ENCODE assay signal across 23 mouse cellular contexts in genomic region chr17:87132258-87132657, GRCm38 (mm10). TPM values are rescaled to one million over a fixed set of nuclear protein-coding genes. Genes with fewer than 3 reads are reported as not detected.
DNase-seq lines count a peak whose midpoint lies in the region; ATAC-seq lines count a peak whose summit lies in the region.
"Had no signal": no experiment of that assay in that cellular context is flagged by ENCODE, and none has a peak within 500 bp of the region (broad histone marks: within the 10 kb centered on the region; RNA-seq: fewer than 3 reads in every experiment).

No protein-coding gene starts in this region.

- peak; percentile 67 for DNase-seq in retina, postnatal 1 day
- no peak for DNase-seq in retina, embryonic 14.5 days (ENCODE audit: low spot score)
- DNase-seq in liver, embryonic 11.5 days (ENCODE audit: low spot score) = no peak
- DNase-seq in heart, adult 8-10 months (ENCODE audit: low spot score) = no peak
- DNase-seq: adrenal gland, postnatal 36 days; cerebellum, adult 11 months; cerebellum, adult 8-10 months; cerebellum, postnatal 14 days; embryo, embryonic 11 days; gastrocnemius, postnatal 14 days; heart, adult 2 months; kidney, adult 11 months had no signal

- no peak overlapping the region for H3K4me2 ChIP-seq in hindbrain, embryonic 15.5 days
- H3K4me2 ChIP-seq in hindbrain, embryonic 12.5 days (replicated peaks) = no peak overlapping the region
- no peak overlapping the region for H3K4me2 ChIP-seq in forebrain, embryonic 12.5 days
- H3K4me2 ChIP-seq in forebrain, embryonic 16.5 days (ENCODE audit: low read length) = no peak overlapping the region
- no peak overlapping the region for H3K4me2 ChIP-seq in liver, embryonic 11.5 days
- H3K4me2 ChIP-seq: embryonic facial prominence, embryonic 13.5 days; heart, embryonic 12.5 days had no signal

- ATAC-seq in hindbrain, embryonic 15.5 days (ENCODE audit: low FRiP score, low read depth) = peak; percentile 42; the same call in 1 of the 2 replicates
- no peak for ATAC-seq in hindbrain, embryonic 12.5 days (ENCODE audit: low FRiP score)
- ATAC-seq in forebrain, embryonic 12.5 days (ENCODE audit: low FRiP score) = peak; percentile 67; the same call in 1 of the 2 replicates
- peak; percentile 69; the same call in 1 of the 2 replicates for ATAC-seq in forebrain, embryonic 16.5 days
- ATAC-seq in liver, embryonic 11.5 days (replicated peaks; ENCODE audit: low FRiP score) = no peak
- ATAC-seq: activated CD4-positive, CD25-positive, alpha-beta regulatory T cell, adult 4 months; hindbrain, embryonic 16.5 days; Patski had no signal

- 69% methylated on average over 4 of the region's 4 CpGs for WGBS in hindbrain, embryonic 15.5 days
- 81% methylated on average over 4 of the region's 4 CpGs for WGBS in hindbrain, embryonic 12.5 days
- WGBS in forebrain, embryonic 12.5 days = 58% methylated on average over 4 of the region's 4 CpGs
- 40% methylated on average over 4 of the region's 4 CpGs for WGBS in forebrain, embryonic 16.5 days
- WGBS in liver, embryonic 11.5 days = 79% methylated on average over 4 of the region's 4 CpGs

- H3K4me1 ChIP-seq in hindbrain, embryonic 15.5 days (replicated peaks) = no peaks in the 10 kb centered on the region
- H3K4me1 ChIP-seq in hindbrain, embryonic 12.5 days = peaks cover 2% of the 10 kb centered on the region; the same call in 1 of the 2 replicates
- peaks cover 3% of the 10 kb centered on the region; the same call in 1 of the 2 replicates for H3K4me1 ChIP-seq in forebrain, embryonic 12.5 days
- H3K4me1 ChIP-seq in forebrain, embryonic 16.5 days (replicated peaks; ENCODE audit: control insufficient read depth, insufficient read depth, low read length) = peaks cover 4% of the 10 kb centered on the region; the same call in 1 of the 2 replicates
- H3K4me1 ChIP-seq in liver, embryonic 11.5 days (replicated peaks; ENCODE audit: control insufficient read depth, insufficient read depth, low read length) = no peaks in the 10 kb centered on the region
- H3K4me1 ChIP-seq: hindbrain, embryonic 10.5 days had no signal

- no peak overlapping the region for H3K4me3 ChIP-seq in hindbrain, embryonic 15.5 days
- no peak overlapping the region for H3K4me3 ChIP-seq in hindbrain, embryonic 12.5 days
- H3K4me3 ChIP-seq in forebrain, embryonic 12.5 days (replicated peaks) = no peak overlapping the region
- H3K4me3 ChIP-seq in forebrain, embryonic 16.5 days (replicated peaks; ENCODE audit: low read length) = no peak overlapping the region
- no peak overlapping the region for H3K4me3 ChIP-seq in liver, embryonic 11.5 days (ENCODE audit: low read depth, low read length)
- H3K4me3 ChIP-seq: embryonic facial prominence, embryonic 13.5 days; heart, adult 2 months; heart, embryonic 12.5 days; hindbrain, embryonic 10.5 days had no signal

- H3K9me3 ChIP-seq in hindbrain, embryonic 15.5 days = no peaks in the 10 kb centered on the region
- no peaks in the 10 kb centered on the region for H3K9me3 ChIP-seq in hindbrain, embryonic 12.5 days (replicated peaks)
- no peaks in the 10 kb centered on the region for H3K9me3 ChIP-seq in forebrain, embryonic 12.5 days
- no peaks in the 10 kb centered on the region for H3K9me3 ChIP-seq in forebrain, embryonic 16.5 days (ENCODE audit: control insufficient read depth, low read length)
- no peaks in the 10 kb centered on the region for H3K9me3 ChIP-seq in liver, embryonic 11.5 days (ENCODE audit: control insufficient read depth, low read length)
- H3K9me3 ChIP-seq: embryonic facial prominence, embryonic 13.5 days; heart, embryonic 12.5 days; hindbrain, embryonic 10.5 days had no signal

- H3K36me3 ChIP-seq in hindbrain, embryonic 15.5 days = peaks cover 17% of the 10 kb centered on the region
- H3K36me3 ChIP-seq in hindbrain, embryonic 12.5 days = peaks cover 14% of the 10 kb centered on the region
- peaks cover 18% of the 10 kb centered on the region for H3K36me3 ChIP-seq in forebrain, embryonic 12.5 days (replicated peaks)
- H3K36me3 ChIP-seq in forebrain, embryonic 16.5 days (ENCODE audit: control insufficient read depth, insufficient read depth) = peaks cover 6% of the 10 kb centered on the region
- H3K36me3 ChIP-seq in liver, embryonic 11.5 days (ENCODE audit: control insufficient read depth, insufficient read depth, low read length) = no peaks in the 10 kb centered on the region; the same call in 1 of the 2 replicates

- no peaks in the 10 kb centered on the region for H3K27me3 ChIP-seq in hindbrain, embryonic 15.5 days
- no peaks in the 10 kb centered on the region for H3K27me3 ChIP-seq in hindbrain, embryonic 12.5 days
- no peaks in the 10 kb centered on the region for H3K27me3 ChIP-seq in forebrain, embryonic 12.5 days
- no peaks in the 10 kb centered on the region for H3K27me3 ChIP-seq in forebrain, embryonic 16.5 days (replicated peaks; ENCODE audit: control insufficient read depth, insufficient read depth, low read length)
- H3K27me3 ChIP-seq in liver, embryonic 11.5 days (replicated peaks; ENCODE audit: control insufficient read depth, insufficient read depth, low read length) = no peaks in the 10 kb centered on the region
- H3K27me3 ChIP-seq: CH12.LX; embryonic facial prominence, embryonic 13.5 days; heart, embryonic 12.5 days; Patski had no signal

- H3K9ac ChIP-seq in hindbrain, embryonic 15.5 days = no peak overlapping the region
- no peak overlapping the region for H3K9ac ChIP-seq in hindbrain, embryonic 12.5 days
- H3K9ac ChIP-seq in forebrain, embryonic 12.5 days = no peak overlapping the region
- H3K9ac ChIP-seq in forebrain, embryonic 16.5 days (replicated peaks; ENCODE audit: low read depth, low read length) = no peak overlapping the region
- no peak overlapping the region for H3K9ac ChIP-seq in liver, embryonic 11.5 days (ENCODE audit: low read depth, low read length)
- H3K9ac ChIP-seq: embryonic facial prominence, embryonic 13.5 days; heart, embryonic 12.5 days had no signal

- no peak overlapping the region for H3K27ac ChIP-seq in hindbrain, embryonic 15.5 days (replicated peaks)
- H3K27ac ChIP-seq in hindbrain, embryonic 12.5 days = no peak overlapping the region
- H3K27ac ChIP-seq in forebrain, embryonic 12.5 days = no peak overlapping the region
- no peak overlapping the region for H3K27ac ChIP-seq in forebrain, embryonic 16.5 days (ENCODE audit: low read length)
- H3K27ac ChIP-seq in liver, embryonic 11.5 days (ENCODE audit: low read depth, low read length) = no peak overlapping the region
- H3K27ac ChIP-seq: embryonic facial prominence, embryonic 13.5 days; heart, adult 2 months; hindbrain, embryonic 10.5 days had no signal

RNA-seq across cellular contexts. Expression of gene Socs5, which starts 24.8 kb away (rescaled TPM):
- 16.3 and 16.6 TPM in 2 replicates for polyA plus RNA-seq in hindbrain, embryonic 15.5 days (2015; fragmentation: Nextera tagmentation; extraction: Ambion mirVana)
- 17.7 and 21.0 TPM in 2 replicates for polyA plus RNA-seq in hindbrain, embryonic 12.5 days (2016; fragmentation: Nextera tagmentation; extraction: Ambion mirVana)
- 11.6 and 12.8 TPM in 2 replicates for polyA plus RNA-seq in forebrain, embryonic 12.5 days (2016; fragmentation: Nextera tagmentation; extraction: Ambion mirVana)
- 11.7 and 12.6 TPM in 2 replicates for polyA plus RNA-seq in forebrain, embryonic 16.5 days (2015; fragmentation: Nextera tagmentation; extraction: Ambion mirVana)
- polyA plus RNA-seq in liver, embryonic 11.5 days (2014; fragmentation: Nextera tagmentation; extraction: Ambion mirVana) = 7.1 and 7.9 TPM in 2 replicates
- 10 to 100 TPM; 31.0 to 35.6 (median 32.5) TPM for total RNA-seq in heart, adult 8-10 months (2022)

Comparison
In these comparisons a context has a peak if more than half of its experiments do, and no peak if none do; other contexts are left out.
1. ATAC-seq: peak in hindbrain, embryonic 15.5 days (single experiment), forebrain, embryonic 12.5 days (single experiment) and forebrain, embryonic 16.5 days (single experiment); none in hindbrain, embryonic 12.5 days (single experiment) and liver, embryonic 11.5 days (single experiment).